Mouse (Mus musculus): ENCODE data around the gene Zfp947. TPM values are rescaled to one million over a fixed set of nuclear protein-coding genes. Genes with fewer than 3 reads are reported as not detected.
A peak's percentile ranks its signal among the peaks of the same experiment; 100 is the strongest.
"Not testable (repeated sequence)": the region's sequence is repeated elsewhere in the genome, so short reads cannot be mapped to it uniquely, and the experiment has no call there.

Gene Zfp947
- polyA plus RNA-seq (2015; fragmentation: Nextera tagmentation; extraction: Ambion mirVana), result 0.47 and 0.65 TPM in 2 replicates

GRCm38 (mm10) chr17:22165722-22166294 lies at the start of gene Zfp947:
Gene Zfp947 (minus strand): TSS chr17:22166190.
- not testable (repeated sequence) for H3K4me1 ChIP-seq (replicated peaks); H3K27me3 ChIP-seq; H3K36me3 ChIP-seq; H3K9me3 ChIP-seq (replicated peaks); H3K27ac ChIP-seq
- Histone ChIP-seq H3K9ac (peak within 1 kb of the TSS; percentile 65; the same call in 1 of the 2 replicates), H3K4me3 (replicated peaks) (peak within 1 kb of the TSS; percentile 60), H3K4me2 (peak within 1 kb of the TSS; percentile 67)
- ATAC-seq (ENCODE audit: low read depth) (peak; percentile 87), DNase-seq (peak; percentile 13)
- WGBS (ENCODE audit: insufficient replicate concordance), result under 1% methylated on average over 16 of the region's 16 CpGs

DNA sequence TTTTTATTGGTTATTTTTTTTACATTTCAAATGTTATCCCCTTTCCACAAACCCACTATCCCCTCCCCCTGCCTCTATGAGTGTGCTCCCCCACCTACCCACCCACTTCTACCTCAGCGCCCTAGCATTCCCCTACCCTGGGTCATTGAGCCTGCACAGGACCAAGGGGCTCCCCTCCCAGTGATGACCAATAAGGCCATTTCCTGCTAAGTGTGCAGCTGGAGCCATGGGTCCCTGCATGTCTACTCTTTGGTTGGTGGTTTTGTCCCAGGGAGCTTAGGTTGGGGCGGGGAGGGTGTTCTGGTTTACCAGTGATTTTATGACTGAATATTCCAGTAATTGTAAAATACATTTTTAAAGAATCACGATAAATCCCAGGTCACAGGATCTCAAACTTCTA lies 686 bp downstream of the Zfp947 start:
- Histone ChIP-seq H3K9ac (peak overlapping the region; percentile 65; the same call in 1 of the 2 replicates), H3K4me3 (replicated peaks) (peak overlapping the region; percentile 60), H3K4me2 (peak overlapping the region; percentile 67)
- H3K36me3 ChIP-seq; H3K4me1 ChIP-seq (replicated peaks); H3K9me3 ChIP-seq (replicated peaks); H3K27ac ChIP-seq; DNase-seq; H3K27me3 ChIP-seq: not testable (repeated sequence)
- 10% methylated on average over 3 of the region's 3 CpGs for whole genome bisulfite sequencing (ENCODE audit: insufficient replicate concordance)
- peak; percentile 59 for ATAC-seq (ENCODE audit: low read depth)

- not testable (repeated sequence) for H3K36me3 ChIP-seq; H3K9ac ChIP-seq; DNase-seq; H3K27ac ChIP-seq; H3K4me3 ChIP-seq (replicated peaks); H3K9me3 ChIP-seq (replicated peaks); H3K4me1 ChIP-seq (replicated peaks); H3K27me3 ChIP-seq; ATAC-seq (ENCODE audit: low read depth); H3K4me2 ChIP-seq
- 51% methylated on average over 3 of the region's 4 CpGs for WGBS (ENCODE audit: insufficient replicate concordance)
Measured at GRCm38 (mm10) chr17:22153951-22154350, 12.0 kb downstream of the Zfp947 start.

- Histone ChIP-seq H3K27ac (no peak overlapping the region), H3K4me3 (replicated peaks) (no peak overlapping the region), H3K27me3 (no peaks in the 10 kb centered on the region), H3K9me3 (replicated peaks) (no peaks in the 10 kb centered on the region), H3K36me3 (no peaks in the 10 kb centered on the region), H3K4me1 (replicated peaks) (no peaks in the 10 kb centered on the region), H3K9ac (no peak overlapping the region), H3K4me2 (no peak overlapping the region)
- no peak for DNase-seq
- ATAC-seq (ENCODE audit: low read depth), result no peak
Measured at GRCm38 (mm10) chr17:22118770-22119169, 47.2 kb downstream of the Zfp947 start.

Other genes with a start within 250 kb of the Zfp947 start
- 8.8 and 11.9 TPM in 2 replicates for gene Zfp942, start 203.7 kb downstream of the Zfp947 start, polyA plus RNA-seq (2015; fragmentation: Nextera tagmentation; extraction: Ambion mirVana)
- gene Zfp943, start 203.6 kb downstream of the Zfp947 start, polyA plus RNA-seq (2015; fragmentation: Nextera tagmentation; extraction: Ambion mirVana), result 5.3 and 7.9 TPM in 2 replicates
- 1.1 and 1.7 TPM in 2 replicates for gene Zfp994, start 59.4 kb upstream of the Zfp947 start, polyA plus RNA-seq (2015; fragmentation: Nextera tagmentation; extraction: Ambion mirVana)
- 4.1 and 5.5 TPM in 2 replicates for gene CT030661.1, start 148.6 kb upstream of the Zfp947 start, polyA plus RNA-seq (2015; fragmentation: Nextera tagmentation; extraction: Ambion mirVana)
- gene Zfp944, start 195.2 kb upstream of the Zfp947 start, polyA plus RNA-seq (2015; fragmentation: Nextera tagmentation; extraction: Ambion mirVana), result 6.3 and 8.0 TPM in 2 replicates
- gene Zfp758, start 195.3 kb upstream of the Zfp947 start, polyA plus RNA-seq (2015; fragmentation: Nextera tagmentation; extraction: Ambion mirVana), result 4.1 and 5.7 TPM in 2 replicates